Mouse (Mus musculus) E14TG2a.4 (cell line): Measurements from ENCODE around the gene Mre11a.

Experiments used
- CTCF ChIP-seq: conservative IDR thresholded peaks from 2 replicates; pipeline ENCODE4 v1.5.1; 2014; ENCODE audit warnings: low read length
- NANOG ChIP-seq: IDR thresholded peaks from 2 replicates; pipeline ENCODE4 v1.6.1; 2014; ENCODE audit warnings: borderline replicate concordance, low read length, mixed read lengths

DNA sequence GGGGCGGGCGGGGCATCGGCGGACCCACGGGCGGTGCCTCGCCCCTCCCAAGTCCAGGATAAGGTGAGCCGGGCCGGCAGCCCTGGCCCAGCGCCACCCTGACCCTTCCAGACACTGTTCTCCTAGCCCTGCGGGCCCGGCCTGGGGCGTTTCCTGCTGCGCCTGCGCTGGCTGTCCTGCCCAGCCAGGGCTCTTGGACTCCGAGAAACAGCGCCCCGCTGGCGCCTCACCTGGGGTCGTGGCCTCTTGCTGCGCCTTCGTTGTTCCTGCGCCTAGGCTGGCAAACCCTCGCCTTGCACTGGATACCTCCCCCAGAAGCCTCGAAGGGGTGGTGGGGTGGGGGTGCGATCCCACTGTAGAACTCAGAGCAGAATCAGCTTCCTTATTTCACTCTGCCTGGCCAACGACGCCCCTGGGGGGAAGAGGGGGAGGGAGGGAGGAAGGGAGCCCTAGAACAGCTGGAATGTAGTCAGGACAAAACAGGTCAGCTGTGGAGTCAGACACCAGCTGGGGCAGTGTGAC is 32.4 kb upstream of the Mre11a start, which contains the start of gene Fut4:
- TF ChIP-seq CTCF = no peak
- no peak for TF ChIP-seq NANOG
